Mouse (Mus musculus): Measurements from ENCODE around the gene Gm813.

GRCm38 (mm10) chr16:58589444-58589843 is 27.3 kb downstream of the Gm813 start:
- TF ChIP-seq MYOG (IDR thresholded peaks at IDR 0.05; ENCODE audit: control insufficient read depth in 1 of 3, insufficient read depth in 1 of 3, insufficient read length in 2 of 3, low read depth in 2 of 3): no peak
- TF ChIP-seq POLR2A (IDR thresholded peaks at IDR 0.05; ENCODE audit: insufficient read length, low read depth): no peak
- TF ChIP-seq POLR2AphosphoS2 (IDR thresholded peaks at IDR 0.05; ENCODE audit: insufficient read length, low read depth): no peak
- TF ChIP-seq E2F4 (IDR thresholded peaks at IDR 0.05; ENCODE audit: insufficient read depth): no peak
- no peak for TF ChIP-seq MAX (IDR thresholded peaks at IDR 0.05; ENCODE audit: low read depth)
- no peak for TF ChIP-seq USF1 (IDR thresholded peaks at IDR 0.05; ENCODE audit: low read depth)
